In the genomic region with DNA sequence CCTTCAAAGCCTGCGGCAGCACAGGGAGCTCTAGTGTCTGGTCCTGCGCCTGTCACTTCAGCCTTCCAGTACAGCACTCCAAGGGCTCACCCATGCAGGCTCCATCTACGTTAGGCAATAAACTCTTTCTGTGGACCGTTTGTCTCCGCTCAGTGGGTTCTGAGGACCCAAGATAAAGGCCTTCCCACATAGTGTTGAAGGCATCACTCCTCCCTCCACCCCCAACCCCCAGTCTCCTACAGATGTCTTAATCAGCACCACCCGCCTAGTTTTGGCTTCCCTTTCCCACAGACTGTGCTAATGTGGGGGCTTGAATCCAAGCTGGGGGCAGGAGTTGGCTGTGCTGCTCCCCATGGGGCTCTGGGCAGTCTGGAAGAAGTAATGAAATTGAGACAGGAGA, we compare ENCODE assay signal across 42 mouse cellular contexts. TPM values are rescaled to one million over a fixed set of nuclear protein-coding genes. Genes with fewer than 3 reads are reported as not detected.
DNase-seq lines count a peak whose midpoint lies in the region; ATAC-seq and TF ChIP-seq lines count a peak whose summit lies in the region.
"Had no signal": no experiment of that assay in that cellular context is flagged by ENCODE, and none has a peak within 500 bp of the region (broad histone marks: within the 10 kb centered on the region; RNA-seq: fewer than 3 reads in every experiment).

No protein-coding gene starts in this region.

- H3K4me3 ChIP-seq in limb, embryonic 15.5 days, result no peak overlapping the region
- no peak overlapping the region for H3K4me3 ChIP-seq in liver, embryonic 15.5 days (replicated peaks)
- H3K4me3 ChIP-seq in lung, adult 2 months (replicated peaks; ENCODE audit: extremely low read depth, low read depth, low read length), result no peak overlapping the region
- H3K4me3 ChIP-seq: embryonic facial prominence, embryonic 13.5 days; erythroblast, embryonic 14.5 days; layer of hippocampus, adult 2 months; stomach, embryonic 15.5 days had no signal

- 45% methylated on average over 6 of the region's 6 CpGs for WGBS in limb, embryonic 15.5 days
- WGBS in liver, embryonic 15.5 days (ENCODE audit: insufficient replicate concordance), result 18% methylated on average over 6 of the region's 6 CpGs
- 56% methylated on average over 6 of the region's 6 CpGs for WGBS in lung, adult 2 months

- no peak for TF ChIP-seq POLR2A in lung, adult 2 months (IDR thresholded peaks at IDR 0.05; ENCODE audit: borderline replicate concordance, extremely low read depth, low read depth, low read length)

- intact Hi-C loops in heart, postnatal 25 days (cut with DNase I), result no loop called here

- H3K9ac ChIP-seq in limb, embryonic 15.5 days, result no peak overlapping the region
- no peak overlapping the region for H3K9ac ChIP-seq in liver, embryonic 15.5 days
- H3K9ac ChIP-seq: embryonic facial prominence, embryonic 13.5 days; hindbrain, embryonic 14.5 days; stomach, embryonic 15.5 days had no signal

- peak; percentile 24 for DNase-seq in heart, postnatal 4 days
- no peak for DNase-seq in heart, postnatal 25 days (ENCODE audit: low spot score)
- DNase-seq in MEL-GATA-1-ER (ENCODE audit: extremely low read depth, low read depth), result peak; percentile 65
- DNase-seq in lung, adult 2 months, result no peak
- no peak for DNase-seq in cerebellum, adult 9-11 months
- DNase-seq: adrenal gland, postnatal 36 days; cerebellum, adult 8-10 months; embryo, embryonic 11 days; kidney, adult 11 months; kidney, postnatal 36 days; right cerebral cortex, postnatal 25 days; thymus, postnatal 14 days had no signal

- no peak overlapping the region for H3K4me2 ChIP-seq in limb, embryonic 15.5 days
- H3K4me2 ChIP-seq in liver, embryonic 15.5 days, result no peak overlapping the region
- H3K4me2 ChIP-seq: embryonic facial prominence, embryonic 13.5 days; hindbrain, embryonic 14.5 days; midbrain, embryonic 11.5 days; stomach, embryonic 15.5 days had no signal

- no peak for ATAC-seq in limb, embryonic 15.5 days (ENCODE audit: insufficient number of reproducible peaks, low FRiP score, low TSS enrichment, low read depth)
- ATAC-seq in liver, embryonic 15.5 days (ENCODE audit: insufficient read depth), result peak; percentile 63
- ATAC-seq in megakaryocyte, adult 5-6 weeks (ENCODE audit: poor library complexity, severe bottlenecking), result no peak
- ATAC-seq: forebrain, embryonic 16.5 days; lung, postnatal 0 days; midbrain, embryonic 16.5 days had no signal

- peaks cover 6% of the 10 kb centered on the region for H3K4me1 ChIP-seq in limb, embryonic 15.5 days
- 0 out of 2 replicates have a peak, but pooled peaks cover 7% of the 10 kb centered on the region for H3K4me1 ChIP-seq in liver, embryonic 15.5 days (replicated peaks)
- no peaks in the 10 kb centered on the region; the same call in 1 of the 2 replicates for H3K4me1 ChIP-seq in lung, adult 2 months (ENCODE audit: control insufficient read depth, insufficient read depth, low read length)
- H3K4me1 ChIP-seq: stomach, embryonic 15.5 days had no signal

- no peaks in the 10 kb centered on the region for H3K9me3 ChIP-seq in limb, embryonic 15.5 days
- H3K9me3 ChIP-seq in liver, embryonic 15.5 days (replicated peaks), result no peaks in the 10 kb centered on the region
- H3K9me3 ChIP-seq: stomach, embryonic 15.5 days had no signal

- 0 out of 2 replicates have a peak overlapping the region, but pooled peaks have one; percentile 3 for H3K27ac ChIP-seq in limb, embryonic 15.5 days
- no peak overlapping the region for H3K27ac ChIP-seq in liver, embryonic 15.5 days (replicated peaks)
- H3K27ac ChIP-seq: embryonic facial prominence, embryonic 13.5 days; hindbrain, embryonic 14.5 days; layer of hippocampus, adult 2 months; macrophage; stomach, embryonic 15.5 days had no signal

- H3K36me3 ChIP-seq in limb, embryonic 15.5 days, result no peaks in the 10 kb centered on the region
- H3K36me3 ChIP-seq in liver, embryonic 15.5 days (replicated peaks), result no peaks in the 10 kb centered on the region
- H3K36me3 ChIP-seq: embryonic facial prominence, embryonic 13.5 days; stomach, embryonic 15.5 days had no signal

- TF ChIP-seq CTCF in lung, adult 2 months (IDR thresholded peaks at IDR 0.05; ENCODE audit: insufficient read depth, low read length), result no peak

- H3K27me3 ChIP-seq in limb, embryonic 15.5 days, result no peaks in the 10 kb centered on the region
- H3K27me3 ChIP-seq in liver, embryonic 15.5 days, result no peaks in the 10 kb centered on the region
- H3K27me3 ChIP-seq: CH12.LX; embryonic facial prominence, embryonic 13.5 days; stomach, embryonic 15.5 days had no signal

RNA-seq across cellular contexts. Expression of a gene that starts 5.3 kb away (rescaled TPM):
- total RNA-seq in heart, postnatal 4 days (2021), result not detected
- total RNA-seq in heart, postnatal 25 days (2021), result not detected
- 1.5 and 3.1 TPM in 2 replicates for polyA plus RNA-seq in limb, embryonic 15.5 days (2015; fragmentation: Nextera tagmentation; extraction: Ambion mirVana)
- not detected in 2 replicates for polyA plus RNA-seq in liver, embryonic 15.5 days (2015; fragmentation: Nextera tagmentation; extraction: Ambion mirVana)
- polyA plus RNA-seq in lung, adult 2 months (2012; rRNA removed), result 2.6 and 3.0 TPM in 2 replicates
- not detected in 2 replicates for total RNA-seq in megakaryocyte, adult 5-6 weeks (2015)
- not detected in 2 replicates for total RNA-seq in megakaryocyte, adult 5-6 weeks (2017)
- total RNA-seq: adrenal gland, adult 18-20 months; adrenal gland, postnatal 36 days; CH12.LX; ES-E14; gastrocnemius, adult 8-10 months; gastrocnemius, postnatal 4 days; heart, adult 8-10 months; hematopoietic stem cell, adult 5-6 weeks; layer of hippocampus, adult 2 months; layer of hippocampus, postnatal 14 days; left cerebral cortex, adult 8-10 months; left cerebral cortex, postnatal 36 days; liver, adult 2 months; neutrophil, adult 5-6 weeks had no signal
- polyA plus RNA-seq: C2C12; erythroblast, embryonic 14.5 days; forebrain, embryonic 11.5 days; forebrain, embryonic 16.5 days; heart, embryonic 14.5 days; hindbrain, embryonic 14.5 days; liver, adult 2 months; macrophage; midbrain, embryonic 11.5 days; midbrain, embryonic 16.5 days; neural tube, embryonic 11.5 days; urinary bladder, adult 2 months had no signal

RNA-seq across cellular contexts. Expression of a gene that starts 20.6 kb away (rescaled TPM):
- total RNA-seq in heart, postnatal 4 days (2021), result 1 to 10 TPM; 2.1 to 2.9 TPM
- total RNA-seq in heart, postnatal 25 days (2021), result 1 to 10 TPM; 2.1 to 3.4 TPM
- polyA plus RNA-seq in limb, embryonic 15.5 days (2015; fragmentation: Nextera tagmentation; extraction: Ambion mirVana), result 4.0 and 6.0 TPM in 2 replicates
- polyA plus RNA-seq in liver, embryonic 15.5 days (2015; fragmentation: Nextera tagmentation; extraction: Ambion mirVana), result 0.21 and 0.22 TPM in 2 replicates
- 6.2 and 12.1 TPM in 2 replicates for polyA plus RNA-seq in lung, adult 2 months (2012; rRNA removed)
- not detected in 2 replicates for total RNA-seq in megakaryocyte, adult 5-6 weeks (2015)
- total RNA-seq in megakaryocyte, adult 5-6 weeks (2017), result not detected in 2 replicates
- total RNA-seq: CH12.LX; hematopoietic stem cell, adult 5-6 weeks; neutrophil, adult 5-6 weeks had no signal
- polyA plus RNA-seq: erythroblast, embryonic 14.5 days; forebrain, embryonic 11.5 days; macrophage; midbrain, embryonic 11.5 days; neural tube, embryonic 11.5 days had no signal

RNA-seq across cellular contexts. Expression of a gene that starts 57.0 kb away (rescaled TPM):
- total RNA-seq in heart, postnatal 4 days (2021), result under 1 TPM; 0.65 to 0.69 TPM
- under 1 TPM; 0.42 to 0.50 TPM for total RNA-seq in heart, postnatal 25 days (2021)
- polyA plus RNA-seq in limb, embryonic 15.5 days (2015; fragmentation: Nextera tagmentation; extraction: Ambion mirVana), result 1.3 and 1.8 TPM in 2 replicates
- polyA plus RNA-seq in liver, embryonic 15.5 days (2015; fragmentation: Nextera tagmentation; extraction: Ambion mirVana), result not detected in 2 replicates
- polyA plus RNA-seq in lung, adult 2 months (2012; rRNA removed), result 0.58 and 0.66 TPM in 2 replicates
- total RNA-seq in megakaryocyte, adult 5-6 weeks (2015), result not detected in 2 replicates
- not detected in 2 replicates for total RNA-seq in megakaryocyte, adult 5-6 weeks (2017)
- total RNA-seq: CH12.LX; hematopoietic stem cell, adult 5-6 weeks; left cerebral cortex, postnatal 36 days; liver, adult 2 months; neutrophil, adult 5-6 weeks had no signal
- polyA plus RNA-seq: erythroblast, embryonic 14.5 days; liver, adult 2 months; macrophage had no signal

Comparison
In these comparisons a context has a peak if more than half of its experiments do, and no peak if none do; other contexts are left out.
1. DNase-seq: peak in heart, postnatal 4 days (single experiment) and MEL-GATA-1-ER (single experiment); none in heart, postnatal 25 days (single experiment), lung, adult 2 months (single experiment) and cerebellum, adult 9-11 months (single experiment).